Mouse (Mus musculus): Measurements from ENCODE around the gene Msh4. TPM values are rescaled to one million over a fixed set of nuclear protein-coding genes. Genes with fewer than 3 reads are reported as not detected.

Gene Msh4
- polyA plus RNA-seq, 1 experiment from 2014 or later: 0.32 TPM

DNA sequence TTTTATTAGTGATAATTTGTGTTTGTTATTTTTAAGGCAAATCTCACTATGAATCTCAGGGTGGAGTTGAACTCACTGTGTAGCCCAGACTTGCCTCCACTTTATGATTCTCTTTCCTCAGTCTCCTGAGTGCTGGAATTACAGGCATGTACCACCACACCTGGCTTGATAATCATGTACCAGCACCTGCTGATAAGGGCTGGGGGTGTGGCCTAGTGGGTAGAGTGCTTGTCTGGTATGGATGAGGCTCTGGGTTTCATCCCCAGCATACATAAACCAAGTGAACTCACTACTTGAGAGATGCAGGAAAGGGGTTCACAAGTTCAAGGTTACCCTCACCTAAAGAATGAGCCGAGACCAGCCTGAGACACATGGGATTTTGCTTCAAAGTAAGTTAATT, 4.0 kb downstream of the Msh4 start:
- no peak for ATAC-seq (ENCODE audit: low FRiP score)
- Histone ChIP-seq H3K27ac (no peak overlapping the region), H3K4me2 (replicated peaks) (no peak overlapping the region), H3K27me3 (ENCODE audit: control insufficient read depth, insufficient read depth, low read length) (no peaks in the 10 kb centered on the region), H3K9ac (no peak overlapping the region), H3K4me3 (replicated peaks; ENCODE audit: low read length) (no peak overlapping the region), H3K4me1 (replicated peaks; ENCODE audit: control insufficient read depth, insufficient read depth, low read length) (no peaks in the 10 kb centered on the region), H3K36me3 (replicated peaks; ENCODE audit: control insufficient read depth, insufficient read depth) (peaks cover 37% of the 10 kb centered on the region), H3K9me3 (ENCODE audit: control insufficient read depth, low read length) (no peaks in the 10 kb centered on the region)
- 88% methylated on average over 1 of the region's 1 CpGs for WGBS
- DNase-seq (ENCODE audit: low spot score): no peak

DNA sequence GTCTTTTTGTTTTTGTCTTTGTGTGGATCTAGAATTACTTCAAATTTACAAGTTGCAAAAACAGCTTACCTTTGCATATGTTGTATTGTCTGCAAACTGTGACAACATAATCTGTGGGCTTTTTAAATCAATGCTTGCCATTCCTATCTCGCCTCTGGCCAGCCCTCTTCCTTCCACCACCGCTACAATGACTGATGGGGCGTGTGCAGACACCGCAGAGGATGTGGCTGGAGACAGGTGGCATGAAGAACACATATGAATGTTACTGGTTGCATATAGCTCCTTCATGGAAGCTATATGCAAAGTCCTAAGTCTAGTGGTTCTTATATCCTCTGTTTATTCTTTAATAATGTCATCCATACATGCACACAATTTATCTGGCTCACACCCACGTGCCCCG, 8.7 kb downstream of the Msh4 start:
- Histone ChIP-seq H3K9me3 (ENCODE audit: control insufficient read depth, low read length) (no peaks in the 10 kb centered on the region), H3K36me3 (replicated peaks; ENCODE audit: control insufficient read depth, insufficient read depth) (no peaks in the 10 kb centered on the region), H3K27me3 (ENCODE audit: control insufficient read depth, insufficient read depth, low read length) (no peaks in the 10 kb centered on the region), H3K27ac (no peak overlapping the region), H3K9ac (no peak overlapping the region), H3K4me3 (replicated peaks; ENCODE audit: low read length) (no peak overlapping the region), H3K4me2 (replicated peaks) (no peak overlapping the region), H3K4me1 (replicated peaks; ENCODE audit: control insufficient read depth, insufficient read depth, low read length) (no peaks in the 10 kb centered on the region)
- WGBS: 77% methylated on average over 6 of the region's 6 CpGs
- no peak for ATAC-seq (ENCODE audit: low FRiP score)
- no peak for DNase-seq (ENCODE audit: low spot score)

- Histone ChIP-seq H3K4me3 (replicated peaks; ENCODE audit: low read length) (no peak overlapping the region), H3K9ac (no peak overlapping the region), H3K9me3 (ENCODE audit: control insufficient read depth, low read length) (no peaks in the 10 kb centered on the region), H3K27ac (no peak overlapping the region), H3K4me1 (replicated peaks; ENCODE audit: control insufficient read depth, insufficient read depth, low read length) (no peaks in the 10 kb centered on the region), H3K27me3 (ENCODE audit: control insufficient read depth, insufficient read depth, low read length) (no peaks in the 10 kb centered on the region), H3K4me2 (replicated peaks) (no peak overlapping the region), H3K36me3 (replicated peaks; ENCODE audit: control insufficient read depth, insufficient read depth) (no peaks in the 10 kb centered on the region)
- DNase-seq (ENCODE audit: low spot score): no peak
- no peak for ATAC-seq (ENCODE audit: low FRiP score)
- 76% methylated on average over 3 of the region's 3 CpGs for WGBS
Observed at GRCm38 (mm10) chr3:153895454-153895853, 10.5 kb downstream of the Msh4 start.

- Histone ChIP-seq H3K36me3 (replicated peaks; ENCODE audit: control insufficient read depth, insufficient read depth) (no peaks in the 10 kb centered on the region), H3K9me3 (ENCODE audit: control insufficient read depth, low read length) (no peaks in the 10 kb centered on the region), H3K27me3 (ENCODE audit: control insufficient read depth, insufficient read depth, low read length) (no peaks in the 10 kb centered on the region), H3K4me1 (replicated peaks; ENCODE audit: control insufficient read depth, insufficient read depth, low read length) (no peaks in the 10 kb centered on the region), H3K27ac (no peak overlapping the region), H3K4me2 (replicated peaks) (no peak overlapping the region), H3K9ac (no peak overlapping the region), H3K4me3 (replicated peaks; ENCODE audit: low read length) (no peak overlapping the region)
- DNase-seq (ENCODE audit: low spot score): no peak
- 79% methylated on average over 7 of the region's 8 CpGs for WGBS
- no peak for ATAC-seq (ENCODE audit: low FRiP score)
Observed at GRCm38 (mm10) chr3:153889188-153889781, 16.7 kb downstream of the Msh4 start.

DNA sequence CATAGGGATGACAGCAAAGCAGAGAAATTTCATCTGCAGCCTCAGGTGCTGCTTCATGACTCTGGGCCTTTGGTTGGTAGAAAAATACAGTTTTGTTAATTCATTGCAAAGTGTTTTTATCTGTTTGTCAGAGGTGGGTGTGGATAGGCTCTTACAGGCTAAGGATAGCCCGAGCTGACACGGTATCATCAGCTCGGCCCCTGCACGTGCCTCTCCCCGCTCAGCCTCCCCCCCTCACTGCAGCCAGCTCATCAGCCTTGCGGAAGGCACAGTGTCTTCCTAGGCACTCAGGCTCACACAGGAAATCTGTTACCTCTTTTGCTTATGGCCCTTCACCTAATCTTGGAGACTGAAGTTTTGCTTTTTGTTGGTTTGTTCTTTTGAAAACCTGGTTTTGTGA, 17.8 kb downstream of the Msh4 start:
- Histone ChIP-seq H3K27me3 (ENCODE audit: control insufficient read depth, insufficient read depth, low read length) (no peaks in the 10 kb centered on the region), H3K27ac (no peak overlapping the region), H3K9ac (no peak overlapping the region), H3K9me3 (ENCODE audit: control insufficient read depth, low read length) (no peaks in the 10 kb centered on the region), H3K4me1 (replicated peaks; ENCODE audit: control insufficient read depth, insufficient read depth, low read length) (no peaks in the 10 kb centered on the region), H3K4me3 (replicated peaks; ENCODE audit: low read length) (no peak overlapping the region), H3K36me3 (replicated peaks; ENCODE audit: control insufficient read depth, insufficient read depth) (no peaks in the 10 kb centered on the region), H3K4me2 (replicated peaks) (no peak overlapping the region)
- ATAC-seq (ENCODE audit: low FRiP score): no peak
- DNase-seq (ENCODE audit: low spot score): no peak
- 80% methylated on average over 6 of the region's 6 CpGs for WGBS

DNA sequence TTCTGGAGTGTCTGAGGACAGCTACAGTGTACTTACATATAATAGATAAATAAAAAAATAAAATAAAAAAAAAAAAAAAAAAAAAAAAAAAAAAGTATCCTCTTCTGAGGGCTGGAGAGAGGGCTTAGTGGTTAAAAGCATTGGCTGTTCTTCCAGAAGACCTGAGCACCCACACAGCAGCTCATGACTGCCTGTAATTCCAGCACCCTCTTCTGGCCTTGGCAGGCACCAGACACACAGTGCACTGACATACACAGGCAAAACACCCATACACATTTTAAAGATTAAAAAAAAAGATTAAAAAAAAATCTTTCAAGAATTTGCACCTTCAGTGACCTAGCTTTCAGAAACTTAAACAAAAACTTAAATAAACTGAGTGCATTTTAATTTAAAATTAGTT, 19.6 kb downstream of the Msh4 start:
- no peak overlapping the region for H3K4me2 ChIP-seq (replicated peaks)
- H3K4me3 ChIP-seq (replicated peaks; ENCODE audit: low read length): no peak overlapping the region
- H3K36me3 ChIP-seq (replicated peaks; ENCODE audit: control insufficient read depth, insufficient read depth): no peaks in the 10 kb centered on the region
- H3K27ac ChIP-seq: no peak overlapping the region
- DNase-seq (ENCODE audit: low spot score) (no peak), ATAC-seq (ENCODE audit: low FRiP score) (no peak)
- H3K9me3 ChIP-seq (ENCODE audit: control insufficient read depth, low read length): no peaks in the 10 kb centered on the region
- no peak overlapping the region for H3K9ac ChIP-seq
- no peaks in the 10 kb centered on the region for H3K4me1 ChIP-seq (replicated peaks; ENCODE audit: control insufficient read depth, insufficient read depth, low read length)
- H3K27me3 ChIP-seq (ENCODE audit: control insufficient read depth, insufficient read depth, low read length): no peaks in the 10 kb centered on the region

DNA sequence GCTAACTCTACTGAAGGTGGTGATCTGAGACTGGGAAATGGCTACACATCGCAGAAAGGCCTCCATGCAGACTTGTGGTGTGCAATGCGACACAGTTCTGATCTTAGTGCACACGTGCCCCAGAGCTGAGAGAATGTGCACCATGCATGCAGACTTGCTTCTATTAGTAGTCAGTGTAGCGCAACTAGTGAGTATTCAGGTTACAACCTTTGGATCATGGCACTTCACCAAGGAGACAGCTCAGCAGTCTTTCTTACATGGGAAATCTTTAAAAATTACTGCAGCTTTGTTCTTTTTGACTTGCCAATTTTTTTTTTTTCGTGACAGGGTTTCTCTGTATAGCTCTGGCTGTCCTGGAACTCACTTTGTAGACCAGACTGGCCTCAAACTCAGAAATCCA, 34.5 kb downstream of the Msh4 start:
- no peak overlapping the region for H3K4me2 ChIP-seq (replicated peaks)
- H3K9me3 ChIP-seq (ENCODE audit: control insufficient read depth, low read length): no peaks in the 10 kb centered on the region
- H3K36me3 ChIP-seq (replicated peaks; ENCODE audit: control insufficient read depth, insufficient read depth): no peaks in the 10 kb centered on the region
- H3K9ac ChIP-seq: no peak overlapping the region
- H3K27ac ChIP-seq: no peak overlapping the region
- WGBS: 86% methylated on average over 5 of the region's 5 CpGs
- DNase-seq (ENCODE audit: low spot score) (no peak), ATAC-seq (ENCODE audit: low FRiP score) (no peak)
- H3K27me3 ChIP-seq (ENCODE audit: control insufficient read depth, insufficient read depth, low read length): no peaks in the 10 kb centered on the region
- no peak overlapping the region for H3K4me3 ChIP-seq (replicated peaks; ENCODE audit: low read length)
- H3K4me1 ChIP-seq (replicated peaks; ENCODE audit: control insufficient read depth, insufficient read depth, low read length): no peaks in the 10 kb centered on the region

- DNase-seq (ENCODE audit: low spot score): peak; percentile 47
Observed at GRCm38 (mm10) chr3:153867149-153868136, 38.5 kb downstream of the Msh4 start.

DNA sequence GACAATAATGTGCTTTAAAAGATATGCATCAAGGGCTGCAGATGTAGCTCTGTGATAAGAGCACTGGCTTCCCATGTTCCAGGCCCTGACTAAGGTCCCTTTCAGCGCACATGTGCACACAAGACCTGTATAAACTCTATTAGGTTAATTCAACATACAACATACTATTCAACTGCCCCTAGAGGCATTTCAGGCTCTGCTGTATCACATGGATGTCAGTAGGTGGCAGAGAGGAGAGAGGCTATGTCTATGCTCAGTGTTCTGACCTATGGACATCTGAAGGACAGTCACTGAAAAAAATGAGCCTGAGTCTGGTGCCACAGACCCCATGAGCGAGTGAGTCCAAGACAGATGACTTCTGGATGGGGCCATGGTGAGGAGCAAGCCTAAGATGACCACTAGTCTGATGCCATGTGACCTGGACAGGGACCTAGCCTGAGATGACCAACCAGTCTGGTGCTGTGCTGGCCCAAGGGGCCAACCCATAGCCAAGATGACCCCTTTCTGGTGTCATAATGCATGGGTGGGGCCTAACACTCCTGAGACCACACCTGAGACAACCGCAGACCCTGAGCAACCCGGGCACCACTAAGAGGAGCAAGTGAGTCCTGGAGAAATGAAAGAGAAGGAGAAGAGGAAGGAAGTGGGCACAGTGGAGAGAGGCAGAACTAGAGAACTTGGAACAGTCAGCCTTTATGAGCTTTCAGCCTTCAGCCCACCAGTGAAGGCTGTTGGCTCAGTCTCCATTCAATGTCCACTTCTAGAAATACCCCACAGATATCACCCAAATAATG, 41.1 kb downstream of the Msh4 start:
- DNase-seq (ENCODE audit: low spot score): no peak
- Histone ChIP-seq H3K4me2 (replicated peaks) (no peak overlapping the region), H3K9ac (no peak overlapping the region), H3K9me3 (ENCODE audit: control insufficient read depth, low read length) (no peaks in the 10 kb centered on the region), H3K27ac (no peak overlapping the region), H3K36me3 (replicated peaks; ENCODE audit: control insufficient read depth, insufficient read depth) (no peaks in the 10 kb centered on the region), H3K4me3 (replicated peaks; ENCODE audit: low read length) (no peak overlapping the region), H3K4me1 (replicated peaks; ENCODE audit: control insufficient read depth, insufficient read depth, low read length) (no peaks in the 10 kb centered on the region), H3K27me3 (ENCODE audit: control insufficient read depth, insufficient read depth, low read length) (no peaks in the 10 kb centered on the region)
- no peak for ATAC-seq (ENCODE audit: low FRiP score)
- WGBS: 86% methylated on average over 4 of the region's 4 CpGs

More at GRCm38 (mm10) chr3:153867149-153868136, 38.5 kb downstream of the Msh4 start:
- Histone ChIP-seq H3K27ac (peak overlapping the region; percentile 40; the same call in 1 of the 2 replicates), H3K36me3 (replicated peaks; ENCODE audit: control insufficient read depth, insufficient read depth) (no peaks in the 10 kb centered on the region), H3K27me3 (ENCODE audit: control insufficient read depth, insufficient read depth, low read length) (no peaks in the 10 kb centered on the region), H3K9me3 (ENCODE audit: control insufficient read depth, low read length) (no peaks in the 10 kb centered on the region), H3K4me2 (replicated peaks) (no peak overlapping the region), H3K9ac (no peak overlapping the region), H3K4me1 (replicated peaks; ENCODE audit: control insufficient read depth, insufficient read depth, low read length) (no peaks in the 10 kb centered on the region), H3K4me3 (replicated peaks; ENCODE audit: low read length) (no peak overlapping the region)
- ATAC-seq (ENCODE audit: low FRiP score): peak; percentile 75; the same call in 1 of the 2 replicates
- WGBS: 68% methylated on average over 14 of the region's 14 CpGs
